Mouse (Mus musculus) telencephalon, adult 2 months (tissue): ENCODE measurements around the gene Ppp1r11.

ENCODE experiments used
- DNase-seq: peaks from one replicate; pipeline ENCODE4 v3.0.0-alpha.2; 2011; ENCODE audit warnings: low read depth, low spot score

The Ppp1r11 gene

DNA sequence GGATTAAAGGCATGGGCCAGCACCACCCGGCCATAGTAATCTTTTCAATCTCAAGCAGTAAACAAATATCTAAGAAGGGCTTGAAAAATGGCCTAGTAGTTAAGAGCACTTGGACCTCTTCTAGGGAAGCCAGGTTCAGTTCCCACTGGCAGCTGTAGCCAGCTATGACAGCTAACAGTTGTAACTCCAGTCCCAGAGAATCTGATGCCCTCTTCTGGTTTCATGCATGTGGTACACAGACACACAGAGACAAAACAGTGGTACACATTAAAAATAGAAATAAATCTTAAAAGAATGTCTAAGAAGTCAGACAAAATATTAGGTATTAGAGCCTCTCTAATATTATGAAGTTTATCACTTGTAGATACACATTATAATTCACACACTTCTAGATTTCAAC, 9.6 kb upstream of the Ppp1r11 start:
- DNase-seq, result no peak

DNA sequence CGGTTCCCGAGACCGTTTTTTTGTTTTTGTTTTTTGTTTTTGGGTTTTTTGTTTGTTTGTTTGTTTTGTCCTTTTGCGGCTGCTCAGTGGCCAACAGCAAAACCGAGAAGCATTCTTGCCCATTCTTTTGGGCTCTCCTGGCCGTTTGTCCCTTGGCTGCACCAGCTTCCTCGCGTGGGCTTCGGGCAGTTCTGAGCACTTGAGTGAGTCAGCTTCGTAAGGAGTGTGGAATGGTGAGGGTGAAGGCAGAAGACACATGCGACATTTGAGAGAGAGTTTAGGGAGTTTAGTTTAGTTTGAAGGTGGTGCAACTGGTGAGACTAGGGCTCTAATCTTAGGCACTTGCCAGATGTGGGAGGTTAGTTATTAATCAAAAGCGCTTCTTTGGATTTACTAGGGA, 7.3 kb upstream of the Ppp1r11 start:
- no peak for DNase-seq

DNA sequence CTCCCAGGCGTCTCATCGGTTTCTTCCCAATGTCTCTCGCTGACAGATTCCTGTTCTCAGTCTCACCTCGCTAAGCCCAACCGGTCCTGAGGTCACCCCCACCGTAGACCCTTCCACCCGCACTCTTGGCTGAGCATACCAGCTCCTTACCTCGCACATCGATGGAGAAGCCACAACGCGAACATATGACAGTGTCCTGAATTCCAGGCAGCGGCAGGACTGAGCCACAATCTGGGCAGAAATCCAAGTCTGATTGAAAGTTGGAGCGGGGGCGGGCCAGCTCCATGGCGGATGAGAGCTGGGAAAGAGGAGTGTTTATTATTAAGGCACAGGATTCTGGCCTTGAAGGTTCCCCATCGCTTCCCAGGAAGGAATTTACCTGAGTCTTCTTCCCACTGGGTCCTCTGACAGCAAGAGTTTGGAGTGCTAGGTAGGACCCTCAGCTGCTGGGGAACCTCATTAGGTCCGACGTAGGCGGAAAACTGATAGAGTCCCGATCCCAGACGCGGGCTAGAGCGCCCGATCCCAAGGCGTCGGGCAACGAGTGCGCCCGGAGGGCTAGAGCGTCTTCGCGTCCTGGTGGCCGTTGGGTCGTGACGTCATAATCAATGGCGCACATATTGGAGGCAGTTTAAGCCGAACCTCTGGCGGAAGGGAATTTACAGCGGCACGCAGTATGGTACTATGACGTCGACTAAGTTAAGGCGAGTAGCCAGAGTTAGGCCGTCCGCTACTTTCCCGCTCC, 6.6 kb upstream of the Ppp1r11 start, which contains the start of the genes Znrd1 and Znrd1as:
TSS of gene Znrd1 (minus strand) at position 561 of the 745 bp plus-strand sequence.
TSS of gene Znrd1as (plus strand) at position 594 of the 745 bp plus-strand sequence.
- peak; percentile 99 for DNase-seq

DNA sequence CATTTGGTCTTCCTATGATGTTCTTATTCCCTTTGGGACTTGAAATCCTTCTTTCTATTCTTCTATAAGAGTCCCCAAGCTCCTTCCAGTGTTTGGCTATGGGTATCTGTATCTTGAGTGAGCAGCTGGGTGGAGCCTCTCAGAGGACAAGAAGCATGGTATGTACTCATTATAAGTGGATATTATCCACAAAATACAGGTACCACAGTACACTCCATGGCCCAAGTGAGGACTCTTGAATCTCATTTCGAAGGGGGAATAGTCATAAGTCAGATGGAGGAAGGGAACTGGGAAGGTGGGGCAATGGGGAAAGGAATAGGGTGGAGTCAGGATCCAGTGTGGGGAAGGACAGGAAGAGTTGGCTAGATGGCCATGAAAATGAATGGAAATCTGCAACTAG, 1.5 kb upstream of the Ppp1r11 start:
- DNase-seq, result no peak

DNA sequence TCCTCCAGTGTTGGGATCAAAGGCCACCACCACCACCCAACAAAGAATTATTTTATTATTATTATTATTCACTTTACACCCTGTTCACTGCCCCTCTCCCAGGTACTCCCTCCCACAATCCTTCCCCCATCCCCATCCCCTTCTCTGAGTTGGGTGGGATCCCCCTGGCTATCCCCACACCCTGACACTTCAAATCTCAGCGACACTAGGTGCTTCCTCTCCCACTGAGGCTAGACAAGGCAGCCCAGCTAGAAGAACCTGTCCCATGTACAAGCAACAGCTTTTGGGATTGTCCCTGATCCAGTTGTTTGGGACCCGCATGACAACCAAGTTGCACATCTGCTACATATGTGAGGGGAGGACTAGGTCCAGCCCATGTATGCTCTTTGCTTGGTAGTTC, 1.1 kb upstream of the Ppp1r11 start:
- DNase-seq, result no peak

DNA sequence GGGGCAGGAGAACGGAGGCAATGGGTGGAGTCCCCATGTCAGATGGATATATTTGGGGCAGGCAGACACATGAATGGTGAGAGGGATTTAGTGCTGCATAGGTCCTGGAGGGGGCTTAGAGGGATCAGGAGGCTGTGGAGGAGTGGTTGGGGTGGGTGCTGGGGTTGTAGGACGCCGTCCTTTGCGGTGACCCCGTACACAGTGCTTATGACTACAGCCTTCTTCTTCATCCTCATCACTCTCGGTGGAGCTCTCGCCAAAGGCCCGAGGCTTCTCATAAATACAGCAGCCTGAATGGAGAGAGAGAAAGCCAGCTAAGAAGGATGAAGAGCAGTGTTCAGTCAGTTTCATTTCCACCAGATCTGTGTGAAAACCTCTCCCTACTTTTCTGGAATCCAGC, 2.3 kb downstream of the Ppp1r11 start:
- no peak for DNase-seq

DNA sequence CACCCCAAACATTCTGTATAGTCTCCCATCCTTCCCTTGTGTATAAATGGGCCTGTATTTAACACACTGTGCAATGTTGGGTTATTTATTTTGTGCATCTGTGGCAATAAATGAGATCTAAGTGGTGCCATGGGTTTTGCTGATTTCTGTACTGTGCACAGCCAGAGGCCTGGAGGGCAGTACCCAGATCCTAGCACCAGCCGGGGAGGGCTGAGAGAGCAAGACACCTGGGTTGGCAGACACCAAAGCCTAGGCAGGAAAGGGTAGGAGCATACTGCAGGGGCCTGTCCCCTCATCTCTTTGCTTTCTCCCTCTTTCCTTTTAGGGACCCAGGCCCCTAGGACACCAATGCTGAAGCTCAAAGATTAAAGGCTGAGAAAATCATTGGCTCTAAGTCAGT, 3.3 kb downstream of the Ppp1r11 start:
- DNase-seq, result no peak

DNA sequence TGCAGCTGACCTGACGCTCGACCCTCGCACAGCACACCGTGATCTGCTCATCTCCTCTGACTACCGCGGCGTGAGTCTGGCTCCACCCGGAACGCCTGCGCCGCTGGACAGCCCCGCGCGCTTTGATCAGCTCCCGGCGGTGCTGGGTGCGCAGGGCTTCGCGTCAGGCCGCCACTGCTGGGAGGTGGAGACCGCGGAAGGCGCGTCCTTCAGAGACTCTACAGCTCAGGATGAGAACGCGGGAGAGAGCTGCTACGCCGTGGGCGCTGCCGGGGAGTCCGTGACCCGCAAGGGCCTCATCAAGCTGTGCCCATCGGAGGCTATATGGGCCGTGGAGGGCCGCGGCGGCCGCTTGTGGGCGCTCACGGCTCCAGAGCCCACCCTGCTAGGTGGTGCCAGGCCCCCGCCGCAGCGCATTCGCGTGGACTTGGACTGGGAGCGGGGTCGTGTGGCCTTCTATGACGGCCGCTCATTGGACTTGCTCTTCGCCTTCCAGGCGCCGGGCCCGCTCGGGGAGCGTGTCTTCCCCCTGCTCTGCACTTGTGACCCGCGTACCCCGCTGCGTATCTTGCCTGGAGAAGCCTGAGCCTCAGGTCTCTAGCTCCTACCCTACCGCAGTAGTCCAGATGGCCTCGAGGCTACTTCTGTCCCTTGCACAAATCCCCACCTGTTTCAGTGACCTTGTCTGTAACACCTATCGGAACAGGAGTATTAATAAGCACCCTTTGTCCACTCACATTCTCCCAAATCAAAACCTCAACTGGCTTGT, 4.3 kb downstream of the Ppp1r11 start:
- no peak for DNase-seq

DNA sequence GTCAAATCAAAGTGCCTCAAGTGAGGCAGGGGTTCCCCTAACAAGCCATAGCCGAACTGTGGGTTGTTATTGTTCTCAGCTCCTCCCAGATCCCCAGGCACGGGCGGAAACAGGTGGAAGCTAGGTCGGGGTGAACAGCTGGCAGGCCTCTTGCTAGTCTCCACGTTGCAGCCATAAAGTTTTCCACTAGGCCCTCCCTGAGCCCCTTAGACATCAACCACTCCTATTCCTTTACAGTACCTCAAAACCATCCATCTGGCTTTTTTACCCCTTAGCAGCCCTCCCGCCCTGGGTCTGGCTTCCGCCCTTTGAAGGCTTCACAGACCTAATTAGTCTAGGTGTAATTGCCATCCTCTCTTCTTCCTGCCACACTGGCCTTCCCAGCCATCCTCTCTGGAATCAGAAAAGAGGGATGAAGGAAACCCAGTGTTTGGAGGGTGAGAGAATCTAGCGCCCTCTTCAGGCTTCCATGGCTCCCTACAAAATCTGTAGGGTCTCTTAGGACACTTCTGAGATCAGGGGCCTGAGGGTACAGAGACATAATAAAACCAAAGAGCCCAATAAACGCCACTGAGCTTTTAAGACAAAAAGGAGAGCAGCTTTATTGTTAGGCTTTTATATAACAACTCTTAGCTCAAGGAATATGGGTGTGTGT, 7.3 kb downstream of the Ppp1r11 start:
- DNase-seq, result no peak

DNA sequence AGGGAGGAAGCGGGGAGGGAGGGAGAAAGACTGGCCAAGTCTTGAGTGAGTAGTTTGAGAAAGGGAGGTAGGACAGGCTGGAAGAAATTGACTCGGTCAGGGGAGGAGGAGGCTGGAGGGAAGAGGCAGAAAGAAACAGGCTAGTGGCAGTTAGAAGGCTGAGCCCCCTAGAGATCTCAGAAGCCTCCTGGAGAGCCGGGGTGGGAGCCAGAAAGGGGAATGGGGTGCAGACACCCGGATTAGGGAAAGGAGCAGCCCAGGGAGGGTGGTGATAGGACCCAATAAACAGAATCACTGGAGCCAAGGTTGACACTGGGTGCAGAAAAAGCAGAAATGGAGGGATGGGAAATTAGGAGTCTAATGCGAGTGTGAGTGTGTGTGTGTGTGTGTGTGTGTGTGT, 7.8 kb downstream of the Ppp1r11 start:
- DNase-seq, result no peak

DNA sequence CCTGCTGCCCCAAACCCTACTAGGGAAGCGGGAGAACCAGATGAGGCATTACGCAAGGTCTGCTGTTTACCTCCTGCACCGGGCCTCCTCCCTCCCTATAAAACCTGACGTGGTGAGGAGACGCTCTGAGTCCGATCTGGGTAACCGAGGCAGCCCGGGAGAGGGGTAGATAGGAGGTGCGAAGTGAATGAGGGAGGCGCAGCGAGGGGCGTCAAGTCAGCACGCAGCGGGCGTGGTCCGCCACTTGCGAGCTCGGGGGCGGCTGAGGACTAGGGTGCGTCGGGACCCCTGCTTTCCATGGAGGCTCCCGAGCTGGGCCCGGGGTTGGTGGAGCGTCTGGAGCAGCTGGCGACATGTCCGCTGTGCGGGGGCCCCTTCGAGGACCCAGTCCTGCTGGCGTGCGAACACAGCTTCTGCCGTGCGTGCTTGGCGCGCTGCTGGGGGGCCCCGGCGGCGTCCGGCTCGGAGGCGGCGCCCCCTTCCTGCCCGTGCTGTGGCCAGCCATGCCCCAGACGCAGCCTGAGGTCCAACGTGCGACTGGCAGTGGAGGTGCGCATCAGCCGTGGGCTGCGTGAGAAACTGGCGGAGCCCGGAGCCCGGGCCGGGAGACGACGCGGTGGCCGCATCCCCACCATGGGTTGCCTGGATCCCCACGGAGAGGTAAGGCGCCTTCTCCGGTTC, 8.6 kb downstream of the Ppp1r11 start, which contains the start of gene Rnf39:
TSS of gene Rnf39 (plus strand) at position 128 of the 681 bp plus-strand sequence.
- DNase-seq, result no peak

DNA sequence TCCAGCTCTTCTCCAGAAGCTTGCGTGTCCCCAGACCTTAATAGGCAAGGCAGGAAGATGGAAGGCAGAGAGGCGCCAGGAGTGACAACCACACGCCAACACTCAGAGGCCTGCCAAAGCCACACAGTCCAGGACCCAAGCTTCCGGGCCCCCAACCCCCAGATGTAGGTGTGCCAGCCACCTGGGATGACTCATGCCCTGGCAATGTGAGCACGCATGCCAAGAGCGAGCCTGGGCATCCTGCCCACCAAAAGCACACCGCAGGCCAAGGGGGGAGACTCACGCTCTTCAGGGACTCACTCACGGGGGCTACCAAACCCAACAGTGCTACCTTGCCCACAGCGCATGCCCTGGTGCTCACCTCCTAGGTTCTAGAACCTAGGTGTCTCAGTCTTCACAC, 9.2 kb downstream of the Ppp1r11 start:
- DNase-seq, result peak; percentile 55

DNA sequence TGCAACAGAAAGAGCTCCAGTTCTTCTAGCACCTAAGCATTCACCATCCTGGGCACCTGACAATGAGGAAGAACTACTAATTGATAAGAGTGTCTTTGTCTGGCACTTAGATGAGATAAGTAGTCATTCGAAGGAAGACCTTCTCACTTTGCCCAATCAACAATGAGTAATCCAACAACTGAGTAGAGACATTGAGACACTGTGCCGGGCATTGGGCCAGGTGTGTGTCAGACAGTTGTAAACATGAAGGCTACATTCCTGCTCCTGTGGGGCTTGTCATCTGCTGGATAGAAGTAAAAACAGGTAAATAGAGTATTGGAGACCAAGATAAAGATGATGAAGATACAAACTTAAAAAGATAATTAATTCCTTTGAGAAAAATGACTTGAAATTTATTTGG, 13.5 kb downstream of the Ppp1r11 start:
- DNase-seq, result no peak

DNA sequence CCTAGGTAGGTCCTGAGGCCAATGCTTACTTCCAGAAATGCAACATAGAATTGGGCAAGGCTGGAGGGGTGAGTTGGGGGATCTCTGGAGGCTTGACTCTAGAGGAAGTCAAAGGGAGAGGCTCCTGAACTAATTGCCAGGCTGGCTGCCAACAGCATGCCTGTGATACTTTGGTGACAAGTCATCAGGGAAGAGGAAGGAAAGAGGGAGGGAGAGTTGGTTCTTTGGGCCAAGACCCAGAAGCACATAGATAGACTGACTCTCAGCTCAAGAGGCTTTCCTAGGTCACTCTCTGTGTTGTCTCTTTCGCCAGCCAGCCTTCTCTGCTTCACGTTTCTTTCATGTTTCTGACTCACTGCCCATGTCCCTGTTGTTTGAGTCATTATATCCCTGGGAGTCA, 19.7 kb downstream of the Ppp1r11 start:
- no peak for DNase-seq

DNA sequence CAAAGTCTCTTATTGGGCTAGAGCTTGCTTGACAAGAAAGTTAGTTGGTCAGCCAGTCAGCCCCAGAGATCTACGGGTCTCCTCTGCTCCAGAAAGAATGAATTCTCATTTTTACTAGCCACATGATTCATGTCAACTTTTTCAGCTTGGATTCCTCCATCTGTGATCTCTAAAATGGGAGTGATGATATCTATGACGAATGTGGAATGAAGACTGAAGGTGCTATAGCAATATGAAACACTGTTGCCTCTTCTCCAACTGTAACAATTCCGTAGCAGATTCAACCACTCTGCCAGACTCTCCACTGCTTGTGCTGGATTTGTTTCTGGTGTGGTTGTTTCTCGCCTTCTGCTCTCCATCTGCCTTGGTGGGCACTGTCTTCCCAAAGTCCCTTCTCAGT, 20.4 kb downstream of the Ppp1r11 start:
- DNase-seq, result peak; percentile 43

DNA sequence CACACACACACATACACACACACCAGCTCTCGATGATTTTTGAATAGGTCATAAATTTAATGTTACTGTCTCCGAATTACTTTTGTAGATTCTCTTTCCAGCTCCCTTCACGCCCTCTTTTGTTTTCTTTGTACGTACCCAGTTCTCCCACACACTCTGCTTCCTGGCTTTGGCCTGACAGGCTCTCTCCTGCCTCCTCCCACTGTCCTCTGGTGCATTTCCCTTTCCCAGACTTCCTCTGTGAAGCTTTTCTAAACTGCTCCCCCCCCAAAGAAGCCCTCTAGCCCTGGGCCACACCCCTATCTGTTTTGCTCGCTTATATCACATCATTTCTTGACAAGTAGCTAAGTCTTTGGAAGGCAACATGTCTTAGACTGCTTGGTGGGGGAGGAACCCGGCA, 21.3 kb downstream of the Ppp1r11 start:
- DNase-seq, result peak; percentile 6

DNA sequence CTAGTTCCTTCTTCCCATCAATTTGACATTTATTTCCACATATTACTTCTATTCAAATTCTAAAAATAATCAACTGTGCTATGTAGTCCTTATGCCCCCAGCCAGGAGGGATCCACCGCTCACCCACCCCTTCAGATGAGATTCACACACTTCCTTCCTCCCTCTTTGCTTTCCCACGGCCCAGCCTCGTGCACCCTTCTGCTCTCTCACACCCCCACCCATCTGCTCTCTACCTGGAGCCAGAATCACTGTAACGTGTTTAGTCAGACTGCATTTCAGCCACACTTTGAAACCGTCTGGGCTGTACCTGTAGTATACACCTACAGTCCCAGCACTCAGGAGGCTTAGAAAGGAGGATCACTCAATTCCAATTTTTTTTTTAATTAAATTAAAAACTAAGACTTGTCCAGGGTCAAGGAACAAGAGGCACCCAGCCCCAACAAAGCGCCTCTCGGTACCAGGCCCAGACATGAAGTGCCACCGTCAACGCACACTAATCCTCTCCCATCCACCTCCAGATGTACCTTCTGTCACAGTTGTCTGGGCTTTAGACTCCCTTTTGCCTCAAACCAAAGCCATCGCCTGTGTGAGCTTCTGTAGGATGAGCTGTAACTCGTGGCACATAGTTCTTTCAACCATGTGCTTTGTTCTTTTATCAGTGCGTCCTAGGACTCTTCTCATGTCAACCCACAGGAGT, 22.2 kb downstream of the Ppp1r11 start:
- peak; percentile 19 for DNase-seq

DNA sequence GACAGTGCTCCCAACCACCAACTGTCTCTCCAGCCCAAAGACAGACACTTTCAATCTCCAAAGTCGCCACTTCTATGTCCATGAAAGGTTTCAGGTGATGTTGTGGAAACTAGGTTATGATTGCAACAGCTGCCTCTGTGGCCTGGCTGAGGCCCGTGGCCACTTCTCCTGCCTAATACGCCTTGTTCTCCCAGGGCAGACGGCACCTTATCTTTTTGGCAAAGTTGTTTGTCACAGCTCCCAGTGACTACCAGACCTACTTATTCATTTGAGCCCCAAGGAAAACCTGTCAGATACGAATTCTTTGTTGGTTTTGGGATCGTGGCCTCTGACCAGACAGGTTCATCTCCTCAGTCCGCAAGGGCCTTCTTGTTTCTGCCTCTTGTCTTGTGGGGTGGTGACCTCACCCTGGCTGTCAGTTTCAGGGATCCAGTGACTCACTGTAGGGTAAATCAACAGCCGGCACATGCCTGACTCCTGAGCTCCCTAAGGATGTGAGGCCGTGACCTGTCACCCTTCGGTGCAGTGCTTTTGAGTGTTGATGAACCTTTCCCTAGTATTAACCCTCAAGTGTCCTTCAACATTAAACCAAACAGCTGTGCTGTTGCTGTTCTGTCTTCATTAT, 23.9 kb downstream of the Ppp1r11 start:
- no peak for DNase-seq

DNA sequence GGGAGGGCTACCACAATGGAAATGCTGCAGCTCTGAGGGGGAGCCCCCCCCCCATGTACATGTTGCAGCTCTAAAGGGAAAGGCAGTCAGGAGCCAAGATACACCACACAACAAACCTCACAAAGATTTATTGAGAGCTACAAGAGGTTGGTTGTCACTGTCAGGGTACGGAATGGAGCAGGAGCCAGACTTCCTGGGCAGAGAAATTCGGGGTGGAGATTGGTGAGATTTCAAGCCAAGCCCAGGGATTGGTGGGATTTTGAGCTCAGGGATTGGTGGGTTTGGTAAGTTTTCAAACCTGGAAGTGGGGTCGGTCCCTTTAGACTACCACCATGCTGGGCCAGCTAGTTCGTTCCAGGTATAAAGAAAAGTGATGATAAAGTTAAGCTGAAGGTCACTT, 28.1 kb downstream of the Ppp1r11 start:
- DNase-seq, result no peak

DNA sequence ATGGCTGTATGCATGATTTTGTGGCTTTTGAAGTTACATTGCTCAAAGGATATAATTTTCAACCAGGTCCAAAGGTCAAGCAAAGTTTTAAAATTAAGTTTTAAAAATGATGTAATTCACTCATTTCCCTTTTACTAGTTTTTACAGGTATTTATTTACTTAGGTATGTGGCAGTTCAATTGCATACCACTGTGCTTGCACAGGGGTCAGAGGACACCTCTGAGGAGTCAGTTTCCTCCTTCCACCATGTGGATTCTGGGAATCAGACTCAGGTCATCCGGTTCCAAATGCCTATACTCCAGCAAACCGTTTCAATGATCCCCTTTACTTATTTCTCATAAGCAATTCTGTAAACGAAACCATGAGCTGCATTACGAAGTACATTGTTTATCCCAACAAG, 28.8 kb downstream of the Ppp1r11 start:
- DNase-seq, result no peak

DNA sequence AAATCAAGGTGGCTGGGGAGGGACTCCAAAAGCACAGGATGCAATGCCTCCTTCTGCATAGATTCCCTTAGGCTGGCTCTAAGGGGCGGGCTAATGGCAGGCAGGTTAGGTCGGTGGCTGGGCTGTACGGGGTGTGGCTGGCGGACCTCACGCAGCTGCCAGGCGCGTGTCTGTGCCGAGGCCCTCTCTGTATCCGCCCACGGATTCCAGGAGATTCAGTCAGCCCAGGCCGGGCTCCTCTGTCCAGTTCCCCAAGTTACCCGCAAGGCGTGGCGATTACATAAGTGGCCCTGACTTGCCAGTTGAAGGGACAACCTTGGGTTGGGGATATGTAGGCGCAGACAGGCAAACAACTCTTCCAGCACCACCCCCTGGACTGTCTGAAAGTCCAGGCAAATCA, 31.3 kb downstream of the Ppp1r11 start:
- DNase-seq, result no peak
